Mouse (Mus musculus): ENCODE measurements around the gene Eps8l1. TPM values are rescaled to one million over a fixed set of nuclear protein-coding genes. Genes with fewer than 3 reads are reported as not detected.
"Not testable (repeated sequence)": the region's sequence is repeated elsewhere in the genome, so short reads cannot be mapped to it uniquely, and the experiment has no call there.

Eps8l1 gene
- polyA plus RNA-seq (2012; rRNA removed) = 15.0 and 16.7 TPM in 2 replicates

DNA sequence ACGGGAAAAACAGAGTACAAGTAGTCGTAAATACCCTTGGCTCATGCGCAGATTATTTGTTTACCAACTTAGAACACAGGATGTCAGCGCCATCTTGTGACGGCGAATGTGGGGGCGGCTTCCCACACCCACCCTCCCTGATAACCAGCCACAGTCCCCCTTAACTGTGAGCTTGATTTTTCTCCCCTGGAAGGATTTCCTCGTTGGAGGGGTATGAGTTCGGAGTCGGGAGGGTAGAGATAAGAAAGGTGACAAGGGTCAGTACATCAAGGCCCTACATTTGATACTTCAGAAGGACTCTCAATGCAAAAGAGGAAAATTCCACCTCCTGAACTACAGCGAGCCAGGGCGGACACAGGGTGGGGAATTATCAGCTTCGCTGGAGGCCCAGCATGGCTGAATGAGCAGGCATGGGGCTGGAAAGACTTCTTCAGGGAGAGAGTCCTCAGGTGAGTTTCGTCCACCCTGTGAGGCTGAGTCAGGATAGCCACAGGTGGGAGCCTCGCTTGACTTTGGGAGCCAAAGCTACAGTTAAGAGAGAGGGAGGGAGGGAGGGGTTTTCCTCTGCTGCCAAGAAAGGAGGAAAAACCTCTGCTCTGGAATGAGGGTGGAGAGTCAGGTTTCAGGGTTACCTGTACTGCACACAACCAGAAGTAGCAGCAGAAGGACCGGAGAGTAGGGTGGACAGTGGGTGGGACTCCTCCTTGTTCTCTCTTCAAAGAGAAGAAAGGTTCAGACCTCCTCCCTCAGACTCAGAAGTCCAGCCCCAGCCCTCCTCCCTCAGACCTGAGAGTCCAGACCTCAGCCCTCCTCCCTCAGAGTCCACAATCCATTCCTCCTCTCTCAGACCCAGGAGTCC lies at the start of gene Eps8l1:
Gene Eps8l1, plus strand, starts transcription at position 99 of the 859 bp plus-strand sequence.
- Histone ChIP-seq H3K4me1 (ENCODE audit: control insufficient read depth, insufficient read depth, low read length) (no peaks in the 10 kb centered on the region), H3K27ac (ENCODE audit: insufficient read depth, low read length) (peak within 1 kb of the TSS; percentile 91; the same call in 1 of the 2 replicates), H3K4me3 (ENCODE audit: insufficient read depth, low read length) (peak within 1 kb of the TSS; percentile 20)
- no peak for TF ChIP-seq CTCF (IDR thresholded peaks at IDR 0.05; ENCODE audit: extremely low read depth, insufficient read depth, low read length)

DNA sequence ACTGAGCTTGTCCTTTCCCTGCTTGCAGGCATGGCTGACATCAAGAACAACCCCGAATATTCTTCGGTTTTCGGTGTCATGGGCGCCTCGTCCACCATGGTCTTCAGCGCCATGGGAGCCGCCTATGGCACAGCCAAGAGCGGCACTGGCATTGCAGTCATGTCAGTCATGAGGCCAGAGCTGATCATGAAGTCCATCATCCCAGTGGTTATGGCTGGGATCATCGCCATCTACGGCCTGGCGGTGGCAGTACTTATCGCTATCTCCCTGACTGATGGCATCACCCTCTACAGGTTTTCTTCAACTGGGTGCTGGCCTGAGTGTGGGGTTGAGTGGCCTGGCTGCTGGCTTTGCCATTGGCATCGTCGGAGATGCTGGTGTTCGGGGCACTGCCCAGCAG lies 48.1 kb upstream of the Eps8l1 start:
- H3K4me1 ChIP-seq (ENCODE audit: control insufficient read depth, insufficient read depth, low read length); H3K27ac ChIP-seq (ENCODE audit: insufficient read depth, low read length); H3K4me3 ChIP-seq (ENCODE audit: insufficient read depth, low read length): not testable (repeated sequence)

DNA sequence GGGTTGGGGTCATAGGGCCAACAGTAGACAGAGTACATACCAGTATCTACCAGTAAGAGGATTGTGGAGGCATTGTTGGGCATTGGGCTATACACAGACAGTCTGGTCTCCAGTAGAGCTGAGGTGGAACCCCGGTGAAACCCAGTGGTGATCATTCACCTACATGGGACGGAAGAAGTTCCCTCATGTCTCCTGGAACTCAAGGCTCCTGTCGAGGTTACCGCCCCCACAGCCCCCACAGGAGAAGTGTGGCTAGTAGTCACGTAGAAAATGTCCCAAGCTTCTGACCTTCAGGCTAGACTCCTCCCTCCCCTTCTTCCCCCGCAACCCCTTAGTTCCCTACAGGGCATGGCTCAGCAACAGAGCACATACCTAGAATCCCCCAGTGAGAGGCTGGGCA lies 40.8 kb upstream of the Eps8l1 start:
- H3K27ac ChIP-seq (ENCODE audit: insufficient read depth, low read length) = no peak overlapping the region
- no peaks in the 10 kb centered on the region for H3K4me1 ChIP-seq (ENCODE audit: control insufficient read depth, insufficient read depth, low read length)
- no peak overlapping the region for H3K4me3 ChIP-seq (ENCODE audit: insufficient read depth, low read length)
- TF ChIP-seq POLR2A (IDR thresholded peaks at IDR 0.05; ENCODE audit: extremely low read depth, insufficient read depth, low read length) (no peak), CTCF (IDR thresholded peaks at IDR 0.05; ENCODE audit: extremely low read depth, insufficient read depth, low read length) (no peak)

- no peak overlapping the region for H3K4me3 ChIP-seq (ENCODE audit: insufficient read depth, low read length)
- TF ChIP-seq POLR2A (IDR thresholded peaks at IDR 0.05; ENCODE audit: extremely low read depth, insufficient read depth, low read length) = no peak
- TF ChIP-seq CTCF (IDR thresholded peaks at IDR 0.05; ENCODE audit: extremely low read depth, insufficient read depth, low read length) = no peak
- H3K4me1 ChIP-seq (ENCODE audit: control insufficient read depth, insufficient read depth, low read length) = no peaks in the 10 kb centered on the region
- H3K27ac ChIP-seq (ENCODE audit: insufficient read depth, low read length) = no peak overlapping the region
Measured at GRCm38 (mm10) chr7:4420230-4420629, 40.2 kb upstream of the Eps8l1 start.

DNA sequence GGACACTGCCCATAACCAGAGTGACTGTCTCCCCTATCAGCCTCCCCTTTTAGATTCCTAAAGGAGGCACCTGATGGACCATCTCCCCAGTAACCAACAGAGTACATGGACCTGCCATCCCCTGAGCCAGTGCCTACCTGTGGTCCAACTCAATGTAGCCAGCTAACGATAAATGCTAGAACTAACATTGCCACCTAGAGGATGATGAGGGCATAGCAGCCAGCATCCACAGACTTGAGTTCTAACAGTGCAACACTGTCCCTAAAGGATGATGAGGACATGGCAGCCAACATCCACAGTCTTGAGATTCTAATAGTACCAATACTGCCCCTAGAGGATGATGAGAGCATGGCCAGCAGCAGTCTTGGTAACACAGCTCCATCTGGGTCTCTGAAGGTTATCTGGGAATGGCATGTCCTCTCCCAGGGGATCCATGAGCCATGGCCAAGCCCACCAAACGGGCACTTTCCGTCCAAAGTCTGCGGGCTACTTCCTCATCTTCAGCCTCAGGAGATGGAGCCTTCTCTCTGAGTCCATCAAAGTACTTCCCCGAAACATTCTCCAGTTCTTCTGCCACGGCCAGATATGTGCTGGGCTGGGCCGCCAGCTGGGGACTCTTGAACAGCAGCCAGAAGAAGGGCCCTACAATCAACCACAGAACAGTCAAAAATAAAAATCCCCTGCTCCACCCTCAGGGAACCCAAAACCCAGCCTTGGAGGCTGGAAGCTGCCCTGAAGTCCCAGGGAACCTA lies 33.1 kb upstream of the Eps8l1 start:
- H3K4me1 ChIP-seq (ENCODE audit: control insufficient read depth, insufficient read depth, low read length) = no peaks in the 10 kb centered on the region

DNA sequence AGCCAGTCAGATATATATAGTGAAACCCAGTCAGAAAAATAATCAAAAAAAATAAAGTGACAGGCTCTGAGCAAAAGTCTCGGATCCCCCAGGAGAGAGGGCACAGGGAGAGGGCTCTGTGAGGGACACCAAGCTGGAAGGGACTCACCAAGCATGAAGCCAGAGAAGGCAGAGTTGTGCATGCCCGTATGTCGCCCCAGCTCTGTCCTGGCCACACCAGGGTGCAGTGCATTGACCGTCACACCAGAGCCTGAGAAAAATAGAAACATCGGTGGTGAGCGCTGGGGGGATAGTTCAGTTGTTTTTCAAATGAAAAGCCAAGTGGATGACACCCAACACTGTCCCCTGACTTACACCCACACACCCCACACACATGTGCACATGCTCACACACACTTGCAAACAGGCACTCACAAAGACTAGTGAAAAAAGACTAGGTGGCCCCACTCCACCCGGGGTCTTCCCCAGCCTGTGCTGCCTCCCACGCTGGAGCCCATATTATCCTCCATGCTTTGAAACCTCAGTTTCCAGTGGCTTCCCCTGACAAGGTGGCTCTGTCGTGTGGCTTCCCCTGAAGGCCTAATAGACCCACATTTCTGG lies 30.1 kb upstream of the Eps8l1 start:
- Histone ChIP-seq H3K4me1 (ENCODE audit: control insufficient read depth, insufficient read depth, low read length) (no peaks in the 10 kb centered on the region), H3K4me3 (ENCODE audit: insufficient read depth, low read length) (no peak overlapping the region), H3K27ac (ENCODE audit: insufficient read depth, low read length) (no peak overlapping the region)
- TF ChIP-seq CTCF (IDR thresholded peaks at IDR 0.05; ENCODE audit: extremely low read depth, insufficient read depth, low read length) = no peak
- TF ChIP-seq POLR2A (IDR thresholded peaks at IDR 0.05; ENCODE audit: extremely low read depth, insufficient read depth, low read length) = no peak

More for the DNA sequence above, 33.1 kb upstream of the Eps8l1 start:
- Histone ChIP-seq H3K4me3 (ENCODE audit: insufficient read depth, low read length) (no peak overlapping the region), H3K27ac (ENCODE audit: insufficient read depth, low read length) (no peak overlapping the region)
- TF ChIP-seq CTCF (IDR thresholded peaks at IDR 0.05; ENCODE audit: extremely low read depth, insufficient read depth, low read length) (peak; percentile 100), POLR2A (IDR thresholded peaks at IDR 0.05; ENCODE audit: extremely low read depth, insufficient read depth, low read length) (no peak)

DNA sequence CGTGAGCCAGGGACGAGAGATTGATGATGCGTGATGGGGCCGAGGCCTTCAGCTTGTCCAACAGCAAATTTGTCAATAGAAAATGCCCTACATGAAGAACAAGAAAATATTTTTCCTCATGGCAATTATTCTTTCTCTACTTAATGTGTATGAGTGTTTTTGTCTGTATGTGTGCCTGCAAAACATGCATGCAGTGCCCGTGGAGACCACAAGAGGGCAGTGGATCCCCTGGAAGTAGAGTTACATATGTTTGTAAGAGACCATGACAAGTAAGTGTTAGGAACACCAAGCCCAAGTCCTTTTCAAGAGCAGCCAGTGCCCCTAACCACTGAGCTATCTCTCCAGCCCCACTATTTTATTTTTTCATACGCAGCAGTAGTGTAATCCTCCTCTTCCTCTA lies 28.9 kb upstream of the Eps8l1 start:
- H3K4me3 ChIP-seq (ENCODE audit: insufficient read depth, low read length) = no peak overlapping the region
- no peak overlapping the region for H3K27ac ChIP-seq (ENCODE audit: insufficient read depth, low read length)
- no peak for TF ChIP-seq POLR2A (IDR thresholded peaks at IDR 0.05; ENCODE audit: extremely low read depth, insufficient read depth, low read length)
- peak; percentile 66 for TF ChIP-seq CTCF (IDR thresholded peaks at IDR 0.05; ENCODE audit: extremely low read depth, insufficient read depth, low read length)
- H3K4me1 ChIP-seq (ENCODE audit: control insufficient read depth, insufficient read depth, low read length) = no peaks in the 10 kb centered on the region

DNA sequence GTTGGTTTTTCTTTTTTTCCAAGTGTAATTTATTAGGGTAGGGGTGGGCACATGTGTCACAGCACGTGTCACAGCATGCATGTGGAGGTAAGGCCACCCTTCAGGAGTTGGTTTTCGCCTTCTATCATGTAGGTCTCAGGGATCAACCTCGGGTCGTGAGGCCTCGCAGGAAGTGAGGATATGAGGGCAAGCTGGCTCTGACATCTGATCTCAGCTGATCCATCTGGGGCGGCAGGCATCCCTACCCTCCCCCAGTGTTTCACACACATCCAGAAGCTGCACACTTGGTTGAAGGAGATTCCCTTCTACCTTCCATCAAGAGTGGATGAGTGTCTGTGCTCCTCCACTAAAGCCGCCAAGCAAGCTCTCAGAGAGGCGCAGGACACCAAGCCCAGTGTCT lies 28.4 kb upstream of the Eps8l1 start:
- H3K4me1 ChIP-seq (ENCODE audit: control insufficient read depth, insufficient read depth, low read length) = no peaks in the 10 kb centered on the region
- no peak overlapping the region for H3K4me3 ChIP-seq (ENCODE audit: insufficient read depth, low read length)
- H3K27ac ChIP-seq (ENCODE audit: insufficient read depth, low read length) = no peak overlapping the region
- no peak for TF ChIP-seq CTCF (IDR thresholded peaks at IDR 0.05; ENCODE audit: extremely low read depth, insufficient read depth, low read length)
- no peak for TF ChIP-seq POLR2A (IDR thresholded peaks at IDR 0.05; ENCODE audit: extremely low read depth, insufficient read depth, low read length)

DNA sequence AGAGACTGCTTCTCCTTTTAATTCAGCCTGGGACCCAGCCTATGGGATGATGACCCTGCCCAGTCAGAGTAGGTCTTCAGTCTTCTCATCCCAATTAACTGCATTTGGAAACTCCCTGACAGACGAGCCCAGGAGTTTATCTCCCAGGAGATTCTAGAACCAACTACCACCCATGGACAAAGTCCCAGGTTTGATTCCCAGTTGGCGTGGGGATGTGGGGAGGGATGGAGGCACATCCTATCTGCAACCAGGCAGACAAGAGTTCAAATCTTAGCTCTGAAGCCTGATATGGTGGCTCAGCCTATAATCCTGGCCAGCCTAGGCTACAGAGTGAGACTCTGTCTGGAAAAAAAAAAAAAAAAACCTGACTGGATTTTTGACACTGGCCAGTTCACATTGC lies 22.8 kb upstream of the Eps8l1 start:
- H3K4me1 ChIP-seq (ENCODE audit: control insufficient read depth, insufficient read depth, low read length) = no peaks in the 10 kb centered on the region
- no peak overlapping the region for H3K27ac ChIP-seq (ENCODE audit: insufficient read depth, low read length)
- TF ChIP-seq CTCF (IDR thresholded peaks at IDR 0.05; ENCODE audit: extremely low read depth, insufficient read depth, low read length) (no peak), POLR2A (IDR thresholded peaks at IDR 0.05; ENCODE audit: extremely low read depth, insufficient read depth, low read length) (no peak)
- H3K4me3 ChIP-seq (ENCODE audit: insufficient read depth, low read length) = no peak overlapping the region

Data from cortical plate, adult 2 months (tissue).